Mouse (Mus musculus): ENCODE results near the gene Wnt2. TPM values are rescaled to one million over a fixed set of nuclear protein-coding genes. Genes with fewer than 3 reads are reported as not detected.

Wnt2 gene
- total and polyA plus RNA-seq, 3 experiments = 0.73 to 0.86 (median 0.86) TPM

GRCm38 (mm10) chr6:17971393-17971792 lies 59.0 kb downstream of the Wnt2 start:
- H3K27ac ChIP-seq = no peak overlapping the region
- H3K27me3 ChIP-seq (ENCODE audit: control insufficient read depth, insufficient read depth, low read length) = no peaks in the 10 kb centered on the region
- no peaks in the 10 kb centered on the region for H3K79me2 ChIP-seq (replicated peaks; ENCODE audit: control insufficient read depth, insufficient read depth, low read length)
- TF ChIP-seq EP300 (IDR thresholded peaks at IDR 0.05; ENCODE audit: insufficient read depth, low read depth, low read length) (no peak), POLR2A (IDR thresholded peaks at IDR 0.05; ENCODE audit: insufficient read depth, low read depth, low read length) (no peak), CTCF (IDR thresholded peaks at IDR 0.05) (no peak)
- intact Hi-C loops (cut with DNase I) = no loop called here
- H3K9ac ChIP-seq (ENCODE audit: low read depth, low read length) = no peak overlapping the region
- H3K4me1 ChIP-seq (ENCODE audit: control insufficient read depth, insufficient read depth, low read length) = no peaks in the 10 kb centered on the region
- H3K4me3 ChIP-seq = no peak overlapping the region
- no peak for DNase-seq
- no peaks in the 10 kb centered on the region for H3K36me3 ChIP-seq (ENCODE audit: control insufficient read depth, insufficient read depth, low read length)

- TF ChIP-seq CTCF (IDR thresholded peaks at IDR 0.05) (no peak), EP300 (IDR thresholded peaks at IDR 0.05; ENCODE audit: insufficient read depth, low read depth, low read length) (no peak), POLR2A (IDR thresholded peaks at IDR 0.05; ENCODE audit: insufficient read depth, low read depth, low read length) (no peak)
- H3K9ac ChIP-seq (ENCODE audit: low read depth, low read length) = no peak overlapping the region
- H3K79me2 ChIP-seq (replicated peaks; ENCODE audit: control insufficient read depth, insufficient read depth, low read length) = no peaks in the 10 kb centered on the region
- no peaks in the 10 kb centered on the region for H3K4me1 ChIP-seq (ENCODE audit: control insufficient read depth, insufficient read depth, low read length)
- no peak overlapping the region for H3K27ac ChIP-seq
- intact Hi-C loops (cut with DNase I) = no loop called here
- no peak for DNase-seq
- H3K4me3 ChIP-seq = no peak overlapping the region
- 83% methylated on average over 1 of the region's 1 CpGs for WGBS
- no peaks in the 10 kb centered on the region for H3K27me3 ChIP-seq (ENCODE audit: control insufficient read depth, insufficient read depth, low read length)
- H3K36me3 ChIP-seq (ENCODE audit: control insufficient read depth, insufficient read depth, low read length) = no peaks in the 10 kb centered on the region
Measured at GRCm38 (mm10) chr6:17969815-17970214, 60.6 kb downstream of the Wnt2 start.

- no peaks in the 10 kb centered on the region for H3K27me3 ChIP-seq (ENCODE audit: control insufficient read depth, insufficient read depth, low read length)
- H3K4me3 ChIP-seq = no peak overlapping the region
- no peaks in the 10 kb centered on the region for H3K4me1 ChIP-seq (ENCODE audit: control insufficient read depth, insufficient read depth, low read length)
- no peak overlapping the region for H3K27ac ChIP-seq
- no peak for DNase-seq
- WGBS = 78% methylated on average over 1 of the region's 1 CpGs
- no peaks in the 10 kb centered on the region for H3K36me3 ChIP-seq (ENCODE audit: control insufficient read depth, insufficient read depth, low read length)
- TF ChIP-seq POLR2A (IDR thresholded peaks at IDR 0.05; ENCODE audit: insufficient read depth, low read depth, low read length) (no peak), EP300 (IDR thresholded peaks at IDR 0.05; ENCODE audit: insufficient read depth, low read depth, low read length) (no peak), CTCF (IDR thresholded peaks at IDR 0.05) (no peak)
- H3K9ac ChIP-seq (ENCODE audit: low read depth, low read length) = no peak overlapping the region
- intact Hi-C loops (cut with DNase I) = no loop called here
- no peaks in the 10 kb centered on the region for H3K79me2 ChIP-seq (replicated peaks; ENCODE audit: control insufficient read depth, insufficient read depth, low read length)
Measured at GRCm38 (mm10) chr6:17968467-17969144, 61.8 kb downstream of the Wnt2 start.

- Histone ChIP-seq H3K27ac (no peak overlapping the region), H3K79me2 (replicated peaks; ENCODE audit: control insufficient read depth, insufficient read depth, low read length) (no peaks in the 10 kb centered on the region), H3K9ac (ENCODE audit: low read depth, low read length) (no peak overlapping the region), H3K27me3 (ENCODE audit: control insufficient read depth, insufficient read depth, low read length) (no peaks in the 10 kb centered on the region), H3K36me3 (ENCODE audit: control insufficient read depth, insufficient read depth, low read length) (no peaks in the 10 kb centered on the region), H3K4me1 (ENCODE audit: control insufficient read depth, insufficient read depth, low read length) (no peaks in the 10 kb centered on the region), H3K4me3 (no peak overlapping the region)
- intact Hi-C loops (cut with DNase I) = no loop called here
- WGBS = 65% methylated on average over 3 of the region's 3 CpGs
- DNase-seq = no peak
- TF ChIP-seq EP300 (IDR thresholded peaks at IDR 0.05; ENCODE audit: insufficient read depth, low read depth, low read length) (no peak), CTCF (IDR thresholded peaks at IDR 0.05) (no peak)
Measured at GRCm38 (mm10) chr6:17963455-17963854, 66.9 kb downstream of the Wnt2 start.

- Histone ChIP-seq H3K9ac (ENCODE audit: low read depth, low read length) (no peak overlapping the region), H3K27ac (no peak overlapping the region), H3K4me1 (ENCODE audit: control insufficient read depth, insufficient read depth, low read length) (no peaks in the 10 kb centered on the region), H3K79me2 (replicated peaks; ENCODE audit: control insufficient read depth, insufficient read depth, low read length) (no peaks in the 10 kb centered on the region), H3K36me3 (ENCODE audit: control insufficient read depth, insufficient read depth, low read length) (no peaks in the 10 kb centered on the region), H3K27me3 (ENCODE audit: control insufficient read depth, insufficient read depth, low read length) (peaks cover 1% of the 10 kb centered on the region; the same call in 1 of the 2 replicates), H3K4me3 (no peak overlapping the region)
- no peak for TF ChIP-seq EP300 (IDR thresholded peaks at IDR 0.05; ENCODE audit: insufficient read depth, low read depth, low read length)
- no peak for TF ChIP-seq POLR2A (IDR thresholded peaks at IDR 0.05; ENCODE audit: insufficient read depth, low read depth, low read length)
- TF ChIP-seq CTCF (IDR thresholded peaks at IDR 0.05) = no peak
- no peak for DNase-seq
- intact Hi-C loops (cut with DNase I) = no loop called here
- WGBS = 90% methylated on average over 8 of the region's 8 CpGs
Measured at GRCm38 (mm10) chr6:17951779-17952178, 78.6 kb downstream of the Wnt2 start.

GRCm38 (mm10) chr6:17949103-17949502 lies 81.3 kb downstream of the Wnt2 start:
- Histone ChIP-seq H3K36me3 (ENCODE audit: control insufficient read depth, insufficient read depth, low read length) (no peaks in the 10 kb centered on the region), H3K27me3 (ENCODE audit: control insufficient read depth, insufficient read depth, low read length) (peaks cover 1% of the 10 kb centered on the region; the same call in 1 of the 2 replicates), H3K4me1 (ENCODE audit: control insufficient read depth, insufficient read depth, low read length) (no peaks in the 10 kb centered on the region), H3K4me3 (no peak overlapping the region), H3K27ac (no peak overlapping the region), H3K9ac (ENCODE audit: low read depth, low read length) (no peak overlapping the region), H3K79me2 (replicated peaks; ENCODE audit: control insufficient read depth, insufficient read depth, low read length) (no peaks in the 10 kb centered on the region)
- 84% methylated on average over 5 of the region's 5 CpGs for WGBS
- DNase-seq = no peak
- intact Hi-C loops (cut with DNase I) = no loop called here
- no peak for TF ChIP-seq POLR2A (IDR thresholded peaks at IDR 0.05; ENCODE audit: insufficient read depth, low read depth, low read length)
- no peak for TF ChIP-seq CTCF (IDR thresholded peaks at IDR 0.05)
- TF ChIP-seq EP300 (IDR thresholded peaks at IDR 0.05; ENCODE audit: insufficient read depth, low read depth, low read length) = no peak

All from heart, adult 2 months (tissue).